Mouse (Mus musculus) midbrain, embryonic 16.5 days (tissue): ENCODE data around the gene Acad8. TPM values are rescaled to one million over a fixed set of nuclear protein-coding genes. Genes with fewer than 3 reads are reported as not detected.

Experiments
- ATAC-seq: fragments of 200-750 bp; cut with Nextera tagmentation; 2 replicates; pipeline ENCODE4 v1.8.0; 2017; ENCODE audit warnings: moderate TSS enrichment
- H3K27ac ChIP-seq: fragments of 300-500 bp; sonication (generic); 2 replicates; pipeline ENCODE4 v1.5.1; 2014; ENCODE audit warnings: mild to moderate bottlenecking, low read length, mixed read lengths
- H3K27me3 ChIP-seq: fragments of 300-500 bp; sonication (generic); 2 replicates; pipeline ENCODE4 v1.6.1; 2014; ENCODE audit warnings: low read depth, low read length, mixed read lengths; ENCODE audit not compliant: control insufficient read depth, insufficient read depth
- H3K36me3 ChIP-seq: fragments of 300-500 bp; sonication (generic); 2 replicates; pipeline ENCODE4 v1.6.1; 2014; ENCODE audit warnings: mild to moderate bottlenecking, low read length, moderate library complexity, mixed read lengths; ENCODE audit not compliant: control insufficient read depth, insufficient read depth
- H3K4me1 ChIP-seq: fragments of 300-500 bp; sonication (generic); 2 replicates; pipeline ENCODE4 v1.6.1; 2014; ENCODE audit warnings: mild to moderate bottlenecking, low read length, mixed read lengths; ENCODE audit not compliant: control insufficient read depth, insufficient read depth
- H3K4me2 ChIP-seq: fragments of 300-500 bp; sonication (generic); 2 replicates; pipeline ENCODE4 v1.6.1; 2014; ENCODE audit warnings: mild to moderate bottlenecking, low read length, mixed read lengths
- H3K4me3 ChIP-seq: fragments of 300-500 bp; sonication (generic); 2 replicates; pipeline ENCODE4 v1.5.1; 2014; ENCODE audit warnings: low read depth, mild to moderate bottlenecking, low read length, moderate library complexity, mixed read lengths
- H3K9ac ChIP-seq: fragments of 300-500 bp; sonication (generic); 2 replicates; pipeline ENCODE4 v1.6.1; 2014; ENCODE audit warnings: low read depth, low read length, mixed read lengths
- H3K9me3 ChIP-seq: fragments of 300-500 bp; sonication (generic); replicated peaks from 2 replicates; pipeline ENCODE4 v1.6.1; 2014; ENCODE audit warnings: mild to moderate bottlenecking, low read length, mixed read lengths; ENCODE audit not compliant: control insufficient read depth, poor library complexity, severe bottlenecking
- WGBS: fragments of 180-500 bp; shearing (Covaris S2); extraction: QIAGEN DNeasy Blood & Tissue Kit; methylation state at CpG from one replicate; pipeline ENCODE4 v1.1.7; 2014; 5-methylcytosine and 5-hydroxymethylcytosine counted together
- polyA plus RNA-seq: library from polyadenylated mRNA; unstranded; fragments of >200 nt; fragmentation: Nextera tagmentation; extraction: Ambion mirVana; gene quantifications from 2 replicates; pipeline ENCODE4 v1.2.1, GENCODE M21; 2015

The Acad8 gene
- polyA plus RNA-seq = 33.2 and 33.9 TPM in 2 replicates

- H3K27me3 ChIP-seq = no peaks in the 10 kb centered on the region
- peak within 1 kb of the TSS; percentile 86 for H3K4me2 ChIP-seq
- H3K4me3 ChIP-seq = peak within 1 kb of the TSS; percentile 80
- H3K27ac ChIP-seq = peak within 1 kb of the TSS; percentile 81
- peak; percentile 100 for ATAC-seq
- H3K4me1 ChIP-seq = peaks cover 17% of the 10 kb centered on the region
- no peaks in the 10 kb centered on the region for H3K9me3 ChIP-seq
- 1% methylated on average over 35 of the region's 35 CpGs for WGBS
- H3K9ac ChIP-seq = peak within 1 kb of the TSS; percentile 79
- H3K36me3 ChIP-seq = peaks cover 11% of the 10 kb centered on the region
Observed at GRCm38 (mm10) chr9:26999461-27000395, at the start of gene Acad8, which contains the start of gene Thyn1. Gene Acad8 (minus strand): TSS chr9:26999566. Gene Thyn1 (plus strand): TSS chr9:26999710.

GRCm38 (mm10) chr9:27043892-27044291 is 44.5 kb upstream of the Acad8 start:
- no peak overlapping the region for H3K4me2 ChIP-seq
- no peaks in the 10 kb centered on the region for H3K4me1 ChIP-seq
- H3K9me3 ChIP-seq = no peaks in the 10 kb centered on the region
- H3K9ac ChIP-seq = no peak overlapping the region
- no peak overlapping the region for H3K27ac ChIP-seq
- H3K36me3 ChIP-seq = peaks cover 42% of the 10 kb centered on the region
- no peak for ATAC-seq
- H3K27me3 ChIP-seq = no peaks in the 10 kb centered on the region
- no peak overlapping the region for H3K4me3 ChIP-seq
- WGBS = 95% methylated on average over 5 of the region's 5 CpGs

- Histone ChIP-seq H3K27me3 (no peaks in the 10 kb centered on the region), H3K4me3 (peak overlapping the region; percentile 97), H3K36me3 (no peaks in the 10 kb centered on the region), H3K9me3 (no peaks in the 10 kb centered on the region), H3K27ac (no peak overlapping the region), H3K4me2 (peak overlapping the region; percentile 85), H3K9ac (peak overlapping the region; percentile 75), H3K4me1 (peaks cover 46% of the 10 kb centered on the region)
- peak; percentile 57 for ATAC-seq
- under 1% methylated on average over 17 of the region's 17 CpGs for WGBS
Observed at GRCm38 (mm10) chr9:27030763-27031100, 31.4 kb upstream of the Acad8 start.

GRCm38 (mm10) chr9:27029828-27030762 is 30.7 kb upstream of the Acad8 start, which contains the start of the genes Vps26b and Ncapd3:
Gene Vps26b (minus strand): TSS chr9:27030065.
Gene Ncapd3 (plus strand): TSS chr9:27030175.
- Histone ChIP-seq H3K27ac (peak within 1 kb of the TSS; percentile 89), H3K36me3 (no peaks in the 10 kb centered on the region), H3K9me3 (no peaks in the 10 kb centered on the region), H3K9ac (peak within 1 kb of the TSS; percentile 98), H3K4me2 (peak within 1 kb of the TSS; percentile 85), H3K4me3 (peak within 1 kb of the TSS; percentile 97), H3K27me3 (no peaks in the 10 kb centered on the region), H3K4me1 (peaks cover 46% of the 10 kb centered on the region)
- WGBS = 0% methylated on average over 72 of the region's 80 CpGs
- ATAC-seq = peak; percentile 94

DNA sequence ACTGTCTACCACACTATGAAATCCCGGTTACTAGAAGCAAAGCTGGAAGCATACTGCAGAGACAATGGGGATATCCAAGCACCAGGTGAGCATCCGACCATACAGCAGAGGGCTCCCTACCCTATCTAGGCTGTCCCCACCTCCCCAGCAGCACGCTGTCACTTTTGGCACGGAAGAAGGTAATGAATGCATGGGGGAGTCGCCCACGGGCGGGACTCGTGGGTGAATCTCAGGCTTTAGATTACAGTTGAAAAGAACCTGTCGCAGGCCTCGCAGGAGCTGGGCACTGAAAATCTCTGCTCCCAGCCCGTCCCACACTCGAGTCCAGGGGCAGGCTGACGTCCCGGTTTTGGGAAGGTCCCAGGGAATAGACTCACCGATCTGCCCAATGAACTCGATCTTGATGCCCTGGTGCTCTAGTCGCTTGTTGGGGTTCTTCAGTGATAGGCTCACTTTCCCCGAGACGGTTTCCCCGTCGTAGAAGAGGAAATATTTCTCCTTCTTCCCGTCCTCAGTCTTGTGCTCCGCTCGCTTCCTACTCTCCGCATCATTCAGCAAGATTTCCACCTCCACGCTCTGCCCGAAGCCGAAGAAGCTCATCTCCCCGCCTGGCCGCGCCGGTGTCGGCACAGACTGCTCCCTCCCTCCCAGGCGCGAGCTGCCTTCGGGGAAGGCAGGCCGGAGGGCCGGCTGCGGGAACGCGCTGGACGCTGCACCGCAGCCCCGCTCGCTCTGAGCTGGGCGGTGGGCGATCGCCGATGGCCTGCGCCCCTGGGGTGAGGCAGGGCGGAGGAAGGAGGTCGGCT is 29.9 kb upstream of the Acad8 start:
- Histone ChIP-seq H3K9me3 (no peaks in the 10 kb centered on the region), H3K4me1 (peaks cover 52% of the 10 kb centered on the region), H3K4me3 (peak overlapping the region; percentile 97), H3K9ac (peak overlapping the region; percentile 98), H3K4me2 (peak overlapping the region; percentile 82), H3K36me3 (no peaks in the 10 kb centered on the region), H3K27me3 (no peaks in the 10 kb centered on the region), H3K27ac (peak overlapping the region; percentile 89)
- under 1% methylated on average over 52 of the region's 52 CpGs for WGBS
- peak; percentile 50 for ATAC-seq

- Histone ChIP-seq H3K4me1 (peaks cover 50% of the 10 kb centered on the region), H3K9ac (no peak overlapping the region), H3K4me3 (no peak overlapping the region), H3K36me3 (no peaks in the 10 kb centered on the region), H3K27me3 (no peaks in the 10 kb centered on the region), H3K4me2 (peak overlapping the region; percentile 82), H3K27ac (no peak overlapping the region), H3K9me3 (no peaks in the 10 kb centered on the region)
- no peak for ATAC-seq
- WGBS = 83% methylated on average over 1 of the region's 1 CpGs
Observed at GRCm38 (mm10) chr9:27026708-27027107, 27.3 kb upstream of the Acad8 start.

DNA sequence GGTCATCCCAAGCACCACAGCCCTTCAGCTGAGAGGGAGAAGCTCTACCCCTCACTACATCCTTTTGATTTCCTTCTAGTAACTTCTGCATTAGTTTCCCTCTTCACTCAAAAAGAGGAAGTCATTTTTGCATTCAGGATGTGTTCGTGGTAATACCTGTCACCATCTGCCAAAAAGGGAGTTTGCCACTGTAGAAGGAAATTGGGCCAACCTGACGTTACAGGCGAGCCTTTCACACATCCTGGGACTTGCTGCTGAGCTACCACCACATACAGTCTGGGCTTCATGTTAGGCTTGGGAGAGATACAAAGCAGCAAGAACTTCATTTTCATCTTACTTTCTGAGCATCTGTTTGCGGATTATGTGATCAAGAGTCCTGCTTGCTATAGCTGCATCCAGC is 24.3 kb upstream of the Acad8 start:
- Histone ChIP-seq H3K27me3 (no peaks in the 10 kb centered on the region), H3K36me3 (peaks cover 9% of the 10 kb centered on the region), H3K9ac (no peak overlapping the region), H3K4me3 (no peak overlapping the region), H3K4me1 (peaks cover 42% of the 10 kb centered on the region), H3K27ac (no peak overlapping the region), H3K4me2 (no peak overlapping the region), H3K9me3 (no peaks in the 10 kb centered on the region)
- ATAC-seq = no peak
- 87% methylated on average over 4 of the region's 4 CpGs for WGBS

- Histone ChIP-seq H3K27me3 (no peaks in the 10 kb centered on the region), H3K4me2 (no peak overlapping the region), H3K9me3 (no peaks in the 10 kb centered on the region), H3K27ac (no peak overlapping the region), H3K36me3 (peaks cover 32% of the 10 kb centered on the region), H3K4me1 (0 out of 2 replicates have a peak, but pooled peaks cover 6% of the 10 kb centered on the region), H3K4me3 (no peak overlapping the region), H3K9ac (no peak overlapping the region)
- WGBS = 97% methylated on average over 10 of the region's 10 CpGs
- ATAC-seq = no peak
Observed at GRCm38 (mm10) chr9:27018961-27019360, 19.6 kb upstream of the Acad8 start.
